14 mouse cellular contexts compared by ENCODE assay signal in genomic region chr8:70768231-70768776, GRCm38 (mm10). TPM values are rescaled to one million over a fixed set of nuclear protein-coding genes. Genes with fewer than 3 reads are reported as not detected.
DNase-seq lines count a peak whose midpoint lies in the region; ATAC-seq lines count a peak whose summit lies in the region.
"Had no signal": no experiment of that assay in that cellular context is flagged by ENCODE, and none has a peak within 500 bp of the region (broad histone marks: within the 10 kb centered on the region; RNA-seq: fewer than 3 reads in every experiment).

No protein-coding gene starts in this region.

- H3K36me3 ChIP-seq in intestine, embryonic 15.5 days: peaks cover 34% of the 10 kb centered on the region

- no peaks in the 10 kb centered on the region for H3K27me3 ChIP-seq in intestine, embryonic 15.5 days (replicated peaks)

- ATAC-seq in cerebellum, adult (ENCODE audit: insufficient number of reproducible peaks, low FRiP score, low TSS enrichment): no peak
- no peak for ATAC-seq in intestine, embryonic 15.5 days

- no peak overlapping the region for H3K9ac ChIP-seq in intestine, embryonic 15.5 days

- WGBS in intestine, embryonic 15.5 days: 91% methylated on average over 32 of the region's 32 CpGs

- peak overlapping the region; percentile 32; the same call in 1 of the 2 replicates for H3K27ac ChIP-seq in brown adipose tissue, adult 24 weeks (replicated peaks; ENCODE audit: low read depth, low read length)
- H3K27ac ChIP-seq in intestine, embryonic 15.5 days: no peak overlapping the region

- H3K4me3 ChIP-seq in brown adipose tissue, adult 24 weeks (ENCODE audit: insufficient read depth, low read depth, low read length): no peak overlapping the region
- no peak overlapping the region for H3K4me3 ChIP-seq in intestine, embryonic 15.5 days (replicated peaks)

- no peaks in the 10 kb centered on the region for H3K9me3 ChIP-seq in intestine, embryonic 15.5 days
- H3K9me3 ChIP-seq: megakaryocyte, embryonic 14.5 days had no signal

- peak; percentile 65 for DNase-seq in cerebellum, adult 9-10 months
- DNase-seq in layer of hippocampus, adult 9-11 months: peak; percentile 73
- DNase-seq in layer of hippocampus, adult 8-10 months (ENCODE audit: low spot score in 2 of 2): no peak
- peak; percentile 51 to 67 for DNase-seq in spleen, postnatal 14 days (ENCODE audit: low spot score in 2 of 2)
- no peak for DNase-seq in heart, postnatal 4 days
- DNase-seq: embryo, embryonic 11 days; gastrocnemius, postnatal 36 days had no signal

- H3K4me2 ChIP-seq in intestine, embryonic 15.5 days (replicated peaks): no peak overlapping the region

- H3K4me1 ChIP-seq in brown adipose tissue, adult 24 weeks (ENCODE audit: control insufficient read depth, insufficient read depth, insufficient read length, low read length): peaks cover 5% of the 10 kb centered on the region
- H3K4me1 ChIP-seq in intestine, embryonic 15.5 days (replicated peaks): peaks cover 47% of the 10 kb centered on the region

RNA-seq across cellular contexts. Expression of gene Mpv17l2, which starts 7.6 kb away (rescaled TPM):
- 10 to 100 TPM; 30.3 to 38.5 (median 31.7) TPM for total RNA-seq in layer of hippocampus, adult 8-10 months (2022)
- polyA plus RNA-seq in brown adipose tissue, adult 24 weeks (2012; ENCODE audit: insufficient read depth, insufficient read length, missing spikeins): 74.5 and 79.8 TPM in 2 replicates
- 10 to 100 TPM; 35.8 to 37.9 TPM for total RNA-seq in heart, postnatal 4 days (2021)
- polyA plus RNA-seq in intestine, embryonic 15.5 days (2015; fragmentation: Nextera tagmentation; extraction: Ambion mirVana): 59.1 and 72.6 TPM in 2 replicates

RNA-seq across cellular contexts. Expression of gene Pik3r2, which starts 8.2 kb away (rescaled TPM):
- total RNA-seq in layer of hippocampus, adult 8-10 months (2022): 100 to 1,000 TPM; 145 to 157 (median 153) TPM
- polyA plus RNA-seq in brown adipose tissue, adult 24 weeks (2012; ENCODE audit: insufficient read depth, insufficient read length, missing spikeins): 9.8 and 11.3 TPM in 2 replicates
- 10 to 100 TPM; 36.0 to 39.2 TPM for total RNA-seq in heart, postnatal 4 days (2021)
- 53.1 and 55.3 TPM in 2 replicates for polyA plus RNA-seq in intestine, embryonic 15.5 days (2015; fragmentation: Nextera tagmentation; extraction: Ambion mirVana)

RNA-seq across cellular contexts. Expression of gene Rab3a, which starts 13.8 kb away (rescaled TPM):
- 100 to 1,000 TPM; 732 to 771 (median 756) TPM for total RNA-seq in layer of hippocampus, adult 8-10 months (2022)
- polyA plus RNA-seq in brown adipose tissue, adult 24 weeks (2012; ENCODE audit: insufficient read depth, insufficient read length, missing spikeins): 18.1 and 21.3 TPM in 2 replicates
- 10 to 100 TPM; 27.3 to 28.7 TPM for total RNA-seq in heart, postnatal 4 days (2021)
- 24.0 and 26.0 TPM in 2 replicates for polyA plus RNA-seq in intestine, embryonic 15.5 days (2015; fragmentation: Nextera tagmentation; extraction: Ambion mirVana)

RNA-seq across cellular contexts. Expression of gene Mast3, which starts 36.5 kb away (rescaled TPM):
- total RNA-seq in layer of hippocampus, adult 8-10 months (2022): 100 to 1,000 TPM; 340 to 427 (median 396) TPM
- polyA plus RNA-seq in brown adipose tissue, adult 24 weeks (2012; ENCODE audit: insufficient read depth, insufficient read length, missing spikeins): 2.5 and 2.9 TPM in 2 replicates
- 1 to 10 TPM; 8.4 to 8.9 TPM for total RNA-seq in heart, postnatal 4 days (2021)
- 13.2 and 16.8 TPM in 2 replicates for polyA plus RNA-seq in intestine, embryonic 15.5 days (2015; fragmentation: Nextera tagmentation; extraction: Ambion mirVana)

RNA-seq across cellular contexts. Expression of gene Il12rb1, which starts 39.9 kb away (rescaled TPM):
- 1 to 10 TPM in 1 of 4 experiments, under 1 TPM in 3; 0.83 to 1.1 (median 0.85) TPM for total RNA-seq in layer of hippocampus, adult 8-10 months (2022)
- not detected in 2 replicates for polyA plus RNA-seq in brown adipose tissue, adult 24 weeks (2012; ENCODE audit: insufficient read depth, insufficient read length, missing spikeins)
- under 1 TPM in 1 of 2 experiments, not detected in 1; 0.12 TPM for total RNA-seq in heart, postnatal 4 days (2021)
- polyA plus RNA-seq in intestine, embryonic 15.5 days (2015; fragmentation: Nextera tagmentation; extraction: Ambion mirVana): 0.29 and 0.40 TPM in 2 replicates
- total RNA-seq: heart, postnatal 25 days had no signal
- polyA plus RNA-seq: forebrain, embryonic 11.5 days; kidney, embryonic 14.5 days had no signal

Comparison
In these comparisons a context has a peak if more than half of its experiments do, and no peak if none do; other contexts are left out.
1. DNase-seq: peak in cerebellum, adult 9-10 months (single experiment), layer of hippocampus, adult 9-11 months (single experiment) and spleen, postnatal 14 days (2 of 2); none in layer of hippocampus, adult 8-10 months (0 of 2) and heart, postnatal 4 days (single experiment).
2. RNA of gene Rab3a, which starts 13.8 kb away (total RNA-seq): 732 to 771 TPM in layer of hippocampus, adult 8-10 months; 27.3 to 28.7 TPM in heart, postnatal 4 days; every median in the first group is over 10 times any median in the second.